Mouse (Mus musculus) v-Abl transformed pro-B cells (cell line): ENCODE results near the gene Shisa7.

ENCODE experiments used
- in situ Hi-C, 2 experiments: fragments of 400-800 bp; cut with MboI; formaldehyde crosslinking; loops; one replicate each; pipeline ENCODE4 v1.15.1; 2025; ENCODE audit not compliant: unreplicated experiment in 2 of 2

Shisa7 gene

GRCm38 (mm10) chr7:4776861-4777830 is 67.3 kb downstream of the Shisa7 start:
- in situ Hi-C loops = no loop called here

GRCm38 (mm10) chr7:4776131-4776530 is 68.4 kb downstream of the Shisa7 start:
- in situ Hi-C loops = no loop called here
